Mouse (Mus musculus): Measurements from ENCODE around the gene Hook2.

Gene Hook2

GRCm38 (mm10) chr8:84990349-84990748 lies at the start of gene Hook2:
Hook2 (plus strand) TSS chr8:84990603.
- peak; percentile 98 for DNase-seq

GRCm38 (mm10) chr8:84943699-84944098 lies 46.7 kb upstream of the Hook2 start:
- DNase-seq, result no peak

GRCm38 (mm10) chr8:84944478-84945160 lies 45.8 kb upstream of the Hook2 start:
- DNase-seq, result peak; percentile 75

GRCm38 (mm10) chr8:84945235-84945632 lies 45.2 kb upstream of the Hook2 start:
- DNase-seq, result no peak

- peak; percentile 61 for DNase-seq
These were observed 44.5 kb upstream of the Hook2 start for GRCm38 (mm10) chr8:84945633-84946527.

GRCm38 (mm10) chr8:84946528-84947240 lies 43.7 kb upstream of the Hook2 start, which contains the start of gene Rtbdn:
Rtbdn (plus strand) TSS chr8:84946991.
- DNase-seq, result no peak

GRCm38 (mm10) chr8:84947241-84947545 lies 43.2 kb upstream of the Hook2 start:
- peak; percentile 68 for DNase-seq

- DNase-seq, result no peak
These were observed 40.6 kb upstream of the Hook2 start for GRCm38 (mm10) chr8:84949753-84950152.

- no peak for DNase-seq
These were observed 37.7 kb upstream of the Hook2 start for GRCm38 (mm10) chr8:84952612-84953255.

GRCm38 (mm10) chr8:84956768-84957167 lies 33.6 kb upstream of the Hook2 start:
- DNase-seq, result peak; percentile 87

GRCm38 (mm10) chr8:84959811-84960210 lies 30.6 kb upstream of the Hook2 start:
- DNase-seq, result no peak

- DNase-seq, result no peak
These were observed 26.5 kb upstream of the Hook2 start for GRCm38 (mm10) chr8:84963952-84964351.

- peak; percentile 90 for DNase-seq
These were observed 24.6 kb upstream of the Hook2 start for GRCm38 (mm10) chr8:84965731-84966291.

GRCm38 (mm10) chr8:84966603-84967002 lies 23.8 kb upstream of the Hook2 start:
- DNase-seq, result peak; percentile 54

GRCm38 (mm10) chr8:84967532-84968304 lies 22.7 kb upstream of the Hook2 start:
- no peak for DNase-seq

GRCm38 (mm10) chr8:84968650-84969049 lies 21.8 kb upstream of the Hook2 start:
- no peak for DNase-seq

- peak; percentile 81 for DNase-seq
These were observed 20.9 kb upstream of the Hook2 start, which contains the start of the genes Gm49661, Prdx2 and Rnaseh2a for GRCm38 (mm10) chr8:84969241-84970134. Gm49661 (minus strand) TSS chr8:84969433. Prdx2 (plus strand) TSS chr8:84969587. Rnaseh2a (minus strand) TSS chr8:84969767.

- peak; percentile 32 for DNase-seq
These were observed 20.1 kb upstream of the Hook2 start for GRCm38 (mm10) chr8:84970135-84970790.

- no peak for DNase-seq
These were observed 19.5 kb upstream of the Hook2 start for GRCm38 (mm10) chr8:84970913-84971312.

GRCm38 (mm10) chr8:84973079-84973478 lies 17.3 kb upstream of the Hook2 start:
- no peak for DNase-seq
